Mouse (Mus musculus) regulatory T cell (primary cell): ENCODE results near the gene Tjp1.

ENCODE experiments used
- in situ Hi-C: fragments of 300-600 bp; cut with MboI, MseI; formaldehyde crosslinking; loops from one replicate; pipeline ENCODE4 v1.15.1; 2025; ENCODE audit warnings: high pct_unique_total_duplicates

Gene Tjp1

DNA sequence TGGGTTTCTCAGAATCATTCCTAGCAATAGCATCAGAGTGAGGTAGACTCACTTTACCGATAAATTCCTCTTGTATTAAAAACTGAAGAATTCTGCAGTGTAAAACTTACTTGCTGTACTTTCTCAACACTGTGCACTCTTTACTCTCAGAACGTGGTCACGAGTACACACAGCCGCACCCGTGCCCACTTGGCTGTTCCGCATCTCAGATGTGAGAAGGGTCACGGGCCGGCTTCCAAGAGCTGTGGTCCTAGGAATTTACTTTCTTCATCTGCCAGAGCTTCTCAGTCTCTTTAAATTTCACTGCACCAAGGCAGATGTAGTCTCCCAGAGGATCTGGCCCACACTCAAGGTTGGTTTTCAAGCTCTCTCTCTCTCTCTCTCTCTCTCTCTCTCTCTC lies 277.9 kb downstream of the Tjp1 start:
- in situ Hi-C loops = no loop called here
